Mouse (Mus musculus) lung, embryonic 15.5 days (tissue): ENCODE measurements at regions not wholly inside any gene's neighbourhood (a gene's known extent, or its start where the extent isn't known, plus 50 kb on each side); places are given as distances from the start of the nearest gene placed in this dataset.

ENCODE experiments used
- ATAC-seq: fragments of 200-750 bp; cut with Nextera tagmentation; 2 replicates; pipeline ENCODE4 v1.8.0; 2017; ENCODE audit warnings: moderate number of reproducible peaks, borderline replicate concordance; ENCODE audit not compliant: low FRiP score, low TSS enrichment; ENCODE audit errors: extremely low read depth
- H3K27ac ChIP-seq: fragments of 300-500 bp; sonication (generic); 2 replicates; pipeline ENCODE4 v1.5.1; 2015; ENCODE audit warnings: moderate library complexity, mild to moderate bottlenecking, inconsistent platforms
- H3K27me3 ChIP-seq: fragments of 300-500 bp; sonication (generic); 2 replicates; pipeline ENCODE4 v1.6.1; 2015; ENCODE audit warnings: inconsistent platforms
- H3K36me3 ChIP-seq: fragments of 300-500 bp; sonication (generic); 2 replicates; pipeline ENCODE4 v1.6.1; 2015; ENCODE audit warnings: inconsistent platforms
- H3K4me1 ChIP-seq: fragments of 300-500 bp; sonication (generic); 2 replicates; pipeline ENCODE4 v1.6.1; 2015; ENCODE audit warnings: inconsistent platforms
- H3K4me2 ChIP-seq: fragments of 300-500 bp; sonication (generic); 2 replicates; pipeline ENCODE4 v1.6.1; 2015; ENCODE audit warnings: inconsistent platforms, mild to moderate bottlenecking, moderate library complexity
- H3K4me3 ChIP-seq: fragments of 300-500 bp; sonication (generic); 2 replicates; pipeline ENCODE4 v1.5.1; 2015; ENCODE audit warnings: mild to moderate bottlenecking, inconsistent platforms
- H3K9ac ChIP-seq: fragments of 300-500 bp; sonication (generic); 2 replicates; pipeline ENCODE4 v1.6.1; 2015; ENCODE audit warnings: inconsistent platforms
- H3K9me3 ChIP-seq: fragments of 300-500 bp; sonication (generic); 2 replicates; pipeline ENCODE4 v1.6.1; 2016; ENCODE audit warnings: inconsistent platforms
- WGBS: fragments of 180-500 bp; shearing (Covaris S2); methylation state at CpG from one replicate; pipeline ENCODE4 v1.1.7; 2015; 5-methylcytosine and 5-hydroxymethylcytosine counted together

DNA sequence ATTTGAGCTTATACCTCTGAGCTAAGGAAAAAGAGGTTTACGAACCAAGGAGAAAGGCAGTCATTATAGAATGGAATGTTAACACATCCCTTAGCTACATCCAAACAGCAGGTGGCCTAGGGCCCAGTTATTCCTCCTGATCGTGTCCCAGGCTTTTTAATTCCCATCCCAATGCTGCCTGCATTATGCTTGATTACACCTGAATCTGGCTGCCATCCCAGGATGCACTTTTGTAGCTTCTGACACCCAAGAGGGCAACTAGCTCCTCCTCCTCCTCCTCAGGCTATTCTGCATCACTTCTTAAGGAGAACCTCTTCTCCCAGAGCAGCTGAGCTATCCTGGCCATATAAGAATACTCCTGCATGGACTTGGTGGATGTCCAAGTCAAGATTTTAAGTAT is 137.9 kb upstream of the Cox10 start:
- Histone ChIP-seq H3K4me2 (no peak overlapping the region), H3K4me3 (no peak overlapping the region), H3K9me3 (no peaks in the 10 kb centered on the region), H3K9ac (no peak overlapping the region), H3K36me3 (no peaks in the 10 kb centered on the region), H3K27me3 (no peaks in the 10 kb centered on the region), H3K4me1 (no peaks in the 10 kb centered on the region), H3K27ac (no peak overlapping the region)
- ATAC-seq = no peak
- 65% methylated on average over 2 of the region's 2 CpGs for WGBS

- H3K4me1 ChIP-seq = no peaks in the 10 kb centered on the region
- H3K9ac ChIP-seq = no peak overlapping the region
- 35% methylated on average over 3 of the region's 3 CpGs for WGBS
- no peaks in the 10 kb centered on the region for H3K9me3 ChIP-seq
- no peak overlapping the region for H3K4me3 ChIP-seq
- no peak overlapping the region for H3K27ac ChIP-seq
- no peak overlapping the region for H3K4me2 ChIP-seq
- H3K36me3 ChIP-seq = no peaks in the 10 kb centered on the region
- ATAC-seq = no peak
- no peaks in the 10 kb centered on the region for H3K27me3 ChIP-seq
These were observed 131.6 kb upstream of the Cox10 start for GRCm38 (mm10) chr11:64210916-64211315.

- H3K27me3 ChIP-seq = no peaks in the 10 kb centered on the region
- no peaks in the 10 kb centered on the region for H3K36me3 ChIP-seq
- H3K9ac ChIP-seq = no peak overlapping the region
- no peak overlapping the region for H3K27ac ChIP-seq
- no peaks in the 10 kb centered on the region for H3K4me1 ChIP-seq
- H3K4me3 ChIP-seq = no peak overlapping the region
- no peaks in the 10 kb centered on the region for H3K9me3 ChIP-seq
- 55% methylated on average over 2 of the region's 2 CpGs for WGBS
- ATAC-seq = no peak
- H3K4me2 ChIP-seq = no peak overlapping the region
These were observed 129.0 kb upstream of the Cox10 start for GRCm38 (mm10) chr11:64208306-64208705.

- 72% methylated on average over 4 of the region's 4 CpGs for WGBS
- no peaks in the 10 kb centered on the region for H3K36me3 ChIP-seq
These were observed 128.1 kb upstream of the Cox10 start for GRCm38 (mm10) chr11:64207358-64207864.

DNA sequence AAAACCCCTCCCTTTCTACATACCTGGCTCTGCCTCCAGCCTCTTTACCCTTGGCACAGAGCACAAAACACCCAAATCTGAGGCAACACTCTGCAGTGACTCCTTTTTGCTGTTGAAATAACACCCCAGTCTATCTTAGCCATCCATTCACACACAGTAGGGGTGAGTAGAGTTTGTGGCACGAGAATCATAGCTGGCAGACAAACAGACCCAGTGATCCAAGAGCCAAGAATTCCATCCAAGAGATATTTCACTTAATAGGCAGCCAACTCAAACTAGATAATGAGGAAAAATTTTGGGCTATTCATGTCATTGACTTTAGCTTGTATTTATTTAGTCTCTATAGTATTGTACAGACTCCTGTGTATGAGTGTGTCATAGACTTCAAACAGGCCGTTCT is 126.9 kb upstream of the Cox10 start:
- 64% methylated on average over 2 of the region's 2 CpGs for WGBS
- Histone ChIP-seq H3K4me2 (no peak overlapping the region), H3K9me3 (no peaks in the 10 kb centered on the region)

More at GRCm38 (mm10) chr11:64207358-64207864, 128.1 kb upstream of the Cox10 start:
- H3K4me2 ChIP-seq = no peak overlapping the region
- no peaks in the 10 kb centered on the region for H3K27me3 ChIP-seq
- no peak for ATAC-seq
- no peaks in the 10 kb centered on the region for H3K4me1 ChIP-seq
- H3K9ac ChIP-seq = no peak overlapping the region
- no peak overlapping the region for H3K4me3 ChIP-seq
- no peak overlapping the region for H3K27ac ChIP-seq
- H3K9me3 ChIP-seq = no peaks in the 10 kb centered on the region

GRCm38 (mm10) chr11:64205069-64205468 is 125.8 kb upstream of the Cox10 start:
- WGBS = 68% methylated on average over 4 of the region's 4 CpGs
- Histone ChIP-seq H3K9me3 (no peaks in the 10 kb centered on the region), H3K27ac (no peak overlapping the region), H3K36me3 (no peaks in the 10 kb centered on the region), H3K4me2 (no peak overlapping the region), H3K9ac (no peak overlapping the region), H3K27me3 (no peaks in the 10 kb centered on the region), H3K4me3 (no peak overlapping the region), H3K4me1 (no peaks in the 10 kb centered on the region)
- ATAC-seq = no peak

More for the DNA sequence above, 126.9 kb upstream of the Cox10 start:
- Histone ChIP-seq H3K9ac (no peak overlapping the region), H3K4me3 (no peak overlapping the region), H3K27me3 (no peaks in the 10 kb centered on the region), H3K36me3 (no peaks in the 10 kb centered on the region), H3K27ac (no peak overlapping the region), H3K4me1 (no peaks in the 10 kb centered on the region)
- ATAC-seq = no peak

- 26% methylated on average over 7 of the region's 7 CpGs for WGBS
- Histone ChIP-seq H3K27me3 (no peaks in the 10 kb centered on the region), H3K4me1 (no peaks in the 10 kb centered on the region), H3K9me3 (no peaks in the 10 kb centered on the region), H3K9ac (no peak overlapping the region), H3K36me3 (no peaks in the 10 kb centered on the region), H3K4me2 (no peak overlapping the region), H3K4me3 (no peak overlapping the region), H3K27ac (no peak overlapping the region)
- ATAC-seq = no peak
These were observed 125.0 kb upstream of the Cox10 start for GRCm38 (mm10) chr11:64204305-64204704.

DNA sequence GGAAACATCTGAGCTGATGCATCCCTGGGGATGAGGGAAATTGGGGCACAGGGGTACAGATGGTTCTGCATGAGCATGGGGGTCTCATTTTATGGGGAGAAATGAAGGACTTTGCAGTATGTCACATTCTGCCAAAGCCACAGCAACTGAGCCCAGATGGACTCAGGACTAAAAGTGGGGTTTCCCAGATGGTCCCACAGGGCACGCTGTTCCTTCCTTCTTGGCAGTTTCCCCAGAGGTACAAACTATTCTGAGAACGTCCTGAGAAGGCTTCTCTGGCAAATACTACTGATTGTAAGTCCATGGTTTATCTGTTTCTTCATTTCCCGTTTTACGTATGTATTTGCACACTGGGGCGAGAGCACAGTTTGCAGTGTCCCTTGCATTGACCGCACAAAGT is 121.6 kb upstream of the Cox10 start:
- no peaks in the 10 kb centered on the region for H3K36me3 ChIP-seq
- no peaks in the 10 kb centered on the region for H3K9me3 ChIP-seq
- no peak overlapping the region for H3K4me2 ChIP-seq
- H3K27ac ChIP-seq = no peak overlapping the region
- H3K4me1 ChIP-seq = no peaks in the 10 kb centered on the region
- no peak overlapping the region for H3K4me3 ChIP-seq
- ATAC-seq = no peak
- no peak overlapping the region for H3K9ac ChIP-seq
- 80% methylated on average over 6 of the region's 6 CpGs for WGBS
- no peaks in the 10 kb centered on the region for H3K27me3 ChIP-seq

GRCm38 (mm10) chr11:64195272-64195671 is 116.0 kb upstream of the Cox10 start:
- Histone ChIP-seq H3K4me3 (no peak overlapping the region), H3K9me3 (no peaks in the 10 kb centered on the region), H3K9ac (no peak overlapping the region), H3K4me2 (no peak overlapping the region), H3K4me1 (no peaks in the 10 kb centered on the region), H3K27ac (no peak overlapping the region), H3K27me3 (no peaks in the 10 kb centered on the region), H3K36me3 (no peaks in the 10 kb centered on the region)
- ATAC-seq = no peak
- WGBS = 62% methylated on average over 3 of the region's 3 CpGs

- Histone ChIP-seq H3K27ac (no peak overlapping the region), H3K4me1 (peaks cover 3% of the 10 kb centered on the region; the same call in 1 of the 2 replicates), H3K4me2 (no peak overlapping the region), H3K9me3 (no peaks in the 10 kb centered on the region), H3K9ac (no peak overlapping the region), H3K4me3 (no peak overlapping the region), H3K36me3 (no peaks in the 10 kb centered on the region), H3K27me3 (no peaks in the 10 kb centered on the region)
- WGBS = 52% methylated on average over 2 of the region's 2 CpGs
- ATAC-seq = no peak
These were observed 109.4 kb upstream of the Cox10 start for GRCm38 (mm10) chr11:64188701-64189100.

DNA sequence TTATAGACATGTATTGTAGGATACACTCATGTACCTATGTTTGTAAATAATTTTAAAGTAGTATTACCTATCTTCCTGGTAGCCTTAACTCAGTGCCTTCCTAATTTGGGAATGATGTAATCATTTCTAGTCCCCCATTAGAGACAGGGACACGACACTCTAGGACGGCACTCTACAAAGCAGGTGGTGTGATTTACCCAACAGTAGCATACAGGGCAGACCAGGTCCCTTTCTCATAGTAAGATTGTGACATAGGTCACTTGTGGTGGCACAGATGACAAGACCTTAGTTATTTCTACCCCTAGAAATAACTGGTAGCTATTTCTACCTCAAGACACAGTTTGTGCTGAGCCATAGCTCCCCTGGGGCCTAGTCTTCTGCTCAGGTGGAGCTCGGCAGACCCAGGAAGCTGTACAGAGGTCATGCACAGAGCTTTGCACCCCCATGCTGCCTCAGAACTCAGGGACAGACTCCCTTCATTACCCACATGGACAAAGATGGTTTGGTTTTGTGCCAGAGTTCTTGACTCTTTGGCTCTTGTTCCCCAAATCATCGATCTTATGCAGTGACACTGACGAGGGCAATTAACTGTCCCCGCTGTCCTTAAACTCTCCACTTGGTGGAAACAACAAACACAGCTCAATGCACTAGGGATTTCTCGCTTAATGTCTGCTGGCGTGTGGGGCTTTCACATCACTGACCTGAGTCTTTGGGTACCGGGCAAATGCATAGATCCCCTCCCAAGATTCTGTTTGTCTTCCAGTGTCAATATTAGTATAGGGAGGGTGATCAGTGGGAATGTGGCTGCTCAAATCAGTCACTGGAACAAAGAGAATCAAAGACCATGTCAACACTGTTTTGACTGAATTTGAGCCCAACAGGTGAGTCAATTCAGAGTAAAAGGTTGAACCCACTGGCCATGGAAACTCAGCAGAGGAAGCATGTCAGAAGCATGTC is 108.5 kb upstream of the Cox10 start:
- H3K27ac ChIP-seq = no peak overlapping the region
- WGBS = 42% methylated on average over 9 of the region's 9 CpGs
- peaks cover 3% of the 10 kb centered on the region; the same call in 1 of the 2 replicates for H3K4me1 ChIP-seq
- no peak overlapping the region for H3K4me3 ChIP-seq
- H3K36me3 ChIP-seq = no peaks in the 10 kb centered on the region
- H3K27me3 ChIP-seq = no peaks in the 10 kb centered on the region
- no peaks in the 10 kb centered on the region for H3K9me3 ChIP-seq
- no peak overlapping the region for H3K4me2 ChIP-seq
- no peak for ATAC-seq
- H3K9ac ChIP-seq = no peak overlapping the region

DNA sequence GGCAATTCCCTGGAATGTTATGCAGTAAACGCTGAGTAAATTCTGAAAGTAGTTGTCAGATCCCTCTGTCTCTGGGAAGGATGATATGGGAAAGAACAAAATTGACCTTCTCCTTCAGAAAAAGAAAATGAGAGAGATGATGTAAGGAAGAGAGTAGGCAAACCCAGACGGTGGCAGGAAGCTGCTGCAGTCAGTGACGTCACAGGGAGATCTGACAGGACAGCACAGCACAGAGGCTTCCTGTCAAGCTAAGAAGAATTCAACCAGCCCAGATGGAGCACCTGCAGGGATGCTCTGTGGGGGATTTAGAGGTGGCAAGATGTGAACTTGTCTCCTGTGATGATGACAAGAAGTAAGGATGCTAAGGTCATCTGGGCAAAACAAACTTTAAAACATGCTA is 107.7 kb upstream of the Cox10 start:
- Histone ChIP-seq H3K4me1 (peaks cover 3% of the 10 kb centered on the region; the same call in 1 of the 2 replicates), H3K27me3 (no peaks in the 10 kb centered on the region), H3K27ac (no peak overlapping the region), H3K4me2 (no peak overlapping the region), H3K36me3 (no peaks in the 10 kb centered on the region), H3K9me3 (no peaks in the 10 kb centered on the region), H3K9ac (no peak overlapping the region), H3K4me3 (no peak overlapping the region)
- ATAC-seq = no peak
- WGBS = 40% methylated on average over 3 of the region's 3 CpGs
